Mouse (Mus musculus) gastrocnemius, adult 2 months (tissue): Measurements from ENCODE around the gene Ppp1r14b. TPM values are rescaled to one million over a fixed set of nuclear protein-coding genes. Genes with fewer than 3 reads are reported as not detected.

Experiments
- DNase-seq: peaks from one replicate; pipeline ENCODE4 v3.0.0; 2022
- H3K27ac ChIP-seq: fragments of 200-600 bp; 2 replicates; pipeline ENCODE4 v1.8.1; 2022; ENCODE audit warnings: mild to moderate bottlenecking
- H3K4me3 ChIP-seq: fragments of 200-600 bp; 2 replicates; pipeline ENCODE4 v1.8.1; 2022; ENCODE audit warnings: mild to moderate bottlenecking, moderate library complexity
- CTCF ChIP-seq: fragments of 200-600 bp; IDR thresholded peaks from 2 replicates; pipeline ENCODE4 v1.8.1; 2022; ENCODE audit warnings: antibody characterized with exemption, mild to moderate bottlenecking, moderate library complexity
- intact Hi-C: fragments of 180-260 bp; cut with DNase I; formaldehyde crosslinking; loops from one replicate; pipeline ENCODE4 v1.15.1; 2025
- total RNA-seq, 2 experiments: library from RNA; stranded (reverse); gene quantifications; 2 replicates each; pipeline ENCODE4 v1.2.3; 2021

The Ppp1r14b gene
- total RNA-seq, 2 experiments from 2014 or later, result 121 to 127 TPM

DNA sequence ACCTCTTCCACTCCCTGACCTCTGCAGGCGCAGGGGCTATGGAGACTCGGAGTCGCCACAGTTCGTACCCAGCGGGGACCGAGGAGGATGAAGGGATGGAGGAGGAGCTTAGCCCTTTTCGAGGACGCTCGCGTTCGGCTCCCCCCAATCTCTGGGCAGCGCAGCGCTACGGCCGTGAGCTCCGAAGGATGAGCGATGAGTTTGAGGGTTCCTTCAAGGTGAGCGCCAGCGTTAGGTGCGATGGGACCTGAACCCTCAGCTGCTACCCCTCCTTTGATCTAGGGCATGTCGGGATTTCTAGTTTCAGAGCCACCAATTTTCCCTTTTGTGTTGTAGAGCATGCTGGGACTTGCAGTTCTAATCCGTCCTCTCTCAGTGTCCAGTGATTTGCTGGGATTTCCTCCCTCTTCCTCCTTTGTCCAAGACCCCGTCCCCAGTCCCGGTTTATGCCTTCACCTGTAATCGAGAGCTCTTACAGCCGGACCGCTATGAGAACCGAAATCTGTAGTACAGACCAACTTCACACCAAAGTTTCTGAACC is 24.1 kb upstream of the Ppp1r14b start:
- intact Hi-C loops, result loop anchor here (1.0 kb wide), 1 partner anchor 8 kb away; the partner anchor contains the start of gene Gpr137
- no peak for TF ChIP-seq CTCF
- DNase-seq, result peak; percentile 54
- peak overlapping the region; percentile 100 for H3K27ac ChIP-seq
- peak overlapping the region; percentile 82 for H3K4me3 ChIP-seq

DNA sequence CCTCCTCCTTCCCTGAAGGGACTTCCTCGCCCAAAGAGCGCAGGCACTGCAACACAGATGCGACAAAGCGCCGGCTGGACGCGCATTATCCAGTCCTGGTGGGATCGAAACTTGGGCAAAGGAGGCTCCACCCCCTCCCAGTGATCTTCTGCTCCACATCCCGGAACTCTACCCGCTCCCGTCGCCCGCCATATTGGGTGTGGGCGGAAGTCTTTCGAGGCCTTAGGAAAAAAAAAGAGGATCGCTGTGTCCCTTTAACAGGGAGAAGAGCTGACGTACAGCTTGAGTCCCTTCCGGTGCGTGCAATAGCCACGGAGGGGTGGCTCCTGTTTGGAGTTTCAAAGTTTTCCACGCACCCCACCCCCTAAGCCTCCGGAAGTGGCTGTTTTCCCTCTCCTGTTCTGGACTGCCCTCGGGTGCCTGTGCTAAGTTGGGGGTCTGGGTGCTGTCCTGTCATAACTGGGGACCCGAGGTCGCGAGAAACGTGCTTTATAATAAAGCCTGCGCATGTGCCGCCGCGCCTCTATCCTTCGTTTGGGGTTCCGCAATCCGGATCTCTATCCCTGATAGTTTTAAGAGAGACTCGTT is 23.3 kb upstream of the Ppp1r14b start:
- no peak for TF ChIP-seq CTCF
- Histone ChIP-seq H3K27ac (peak overlapping the region; percentile 100), H3K4me3 (peak overlapping the region; percentile 82)
- intact Hi-C loops, result loop anchor here (1.0 kb wide), 1 partner anchor 9 kb away; the partner anchor contains the start of gene Gpr137
- DNase-seq, result peak; percentile 95

DNA sequence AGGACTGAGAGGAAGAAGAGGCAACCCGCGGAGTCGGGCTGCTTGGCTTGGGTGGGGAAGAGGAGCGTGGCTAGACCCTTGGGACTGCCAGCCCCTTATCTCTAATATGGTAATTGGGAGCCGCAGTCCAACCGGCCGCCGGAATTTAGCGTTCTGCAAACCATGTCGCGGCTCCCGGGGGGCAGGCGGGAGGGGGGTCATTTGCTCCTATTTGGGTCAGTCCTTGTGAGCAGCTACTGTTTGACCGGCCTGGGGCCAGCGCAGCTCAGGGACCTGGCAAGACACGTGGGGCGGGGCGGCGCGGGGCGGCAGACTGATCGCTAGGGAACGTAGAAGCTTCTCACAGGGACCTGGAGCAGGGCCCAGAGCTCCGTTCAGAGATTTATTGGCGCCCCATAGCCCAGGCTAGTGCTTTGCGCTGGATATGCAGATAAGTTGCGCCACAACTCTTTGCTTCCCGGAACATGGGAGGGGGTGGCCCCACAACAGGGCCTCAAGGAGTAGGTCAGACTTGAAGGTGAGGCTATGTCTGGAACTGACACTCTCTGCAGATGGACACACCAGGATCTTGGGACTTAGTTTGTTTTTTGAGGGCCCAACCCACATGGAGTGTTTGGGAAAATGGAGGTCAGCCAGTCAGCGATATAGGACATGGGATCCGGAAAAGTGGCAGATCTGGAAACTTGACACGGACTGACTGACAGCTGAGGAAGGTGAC is 22.6 kb upstream of the Ppp1r14b start:
- no peak for TF ChIP-seq CTCF
- intact Hi-C loops, result loop anchor here (1.0 to 2.0 kb wide), 2 partner anchors 10 to 17 kb away; partner anchors contain the start of gene Gpr137
- peak; percentile 93 for DNase-seq
- H3K27ac ChIP-seq, result peak overlapping the region; percentile 100
- H3K4me3 ChIP-seq, result peak overlapping the region; percentile 82

DNA sequence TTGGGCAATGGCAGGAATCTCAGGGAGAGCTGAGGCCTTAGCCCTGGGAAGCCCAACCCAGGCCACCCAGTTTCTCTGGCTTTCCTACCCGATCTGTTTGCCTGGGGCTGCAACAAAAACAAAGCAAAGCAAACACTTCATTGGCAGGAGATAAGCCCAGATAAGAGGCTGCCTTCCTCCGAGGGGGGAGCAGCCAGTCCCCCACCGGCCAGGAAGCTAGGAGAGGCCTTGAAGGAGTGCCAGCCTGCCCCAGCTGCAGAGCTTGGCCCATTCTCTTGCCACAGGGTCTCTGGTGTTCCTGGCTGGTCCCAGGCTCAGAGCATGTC is 22.1 kb upstream of the Ppp1r14b start:
- no peak for TF ChIP-seq CTCF
- H3K27ac ChIP-seq, result peak overlapping the region; percentile 100
- intact Hi-C loops, result loop anchor here (2.0 kb wide), 1 partner anchor 16 kb away; no protein-coding TSS in a partner anchor
- H3K4me3 ChIP-seq, result peak overlapping the region; percentile 82
- peak; percentile 65 for DNase-seq

GRCm38 (mm10) chr19:6954046-6954445 is 20.7 kb upstream of the Ppp1r14b start:
- TF ChIP-seq CTCF, result peak; percentile 38
- peak; percentile 61 for DNase-seq
- intact Hi-C loops, result no loop called here
- Histone ChIP-seq H3K27ac (peak overlapping the region; percentile 100), H3K4me3 (no peak overlapping the region)

DNA sequence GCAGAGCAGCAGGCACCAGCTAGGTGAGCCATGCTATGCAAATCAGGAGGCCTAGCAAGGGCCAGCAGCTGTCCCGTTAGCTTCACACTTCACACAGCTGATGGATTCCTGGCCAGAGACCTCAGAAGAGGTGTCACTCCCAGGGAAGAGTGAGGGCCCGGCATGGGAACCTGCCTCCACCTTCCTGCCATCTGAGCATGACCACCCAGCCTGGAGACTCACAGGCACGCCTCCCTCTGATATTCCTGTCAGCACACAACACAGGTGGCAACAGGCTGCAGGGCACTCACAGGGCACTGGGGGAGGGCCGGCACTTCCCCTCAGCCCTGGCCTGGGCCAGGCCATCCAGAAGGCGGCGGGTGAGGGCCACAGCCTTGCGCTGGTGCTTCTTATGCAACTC is 19.3 kb upstream of the Ppp1r14b start:
- no peak for TF ChIP-seq CTCF
- DNase-seq, result peak; percentile 22
- Histone ChIP-seq H3K27ac (no peak overlapping the region), H3K4me3 (no peak overlapping the region)
- intact Hi-C loops, result no loop called here

GRCm38 (mm10) chr19:6956461-6956860 is 18.3 kb upstream of the Ppp1r14b start:
- intact Hi-C loops, result no loop called here
- no peak for DNase-seq
- Histone ChIP-seq H3K27ac (no peak overlapping the region), H3K4me3 (no peak overlapping the region)
- TF ChIP-seq CTCF, result no peak

DNA sequence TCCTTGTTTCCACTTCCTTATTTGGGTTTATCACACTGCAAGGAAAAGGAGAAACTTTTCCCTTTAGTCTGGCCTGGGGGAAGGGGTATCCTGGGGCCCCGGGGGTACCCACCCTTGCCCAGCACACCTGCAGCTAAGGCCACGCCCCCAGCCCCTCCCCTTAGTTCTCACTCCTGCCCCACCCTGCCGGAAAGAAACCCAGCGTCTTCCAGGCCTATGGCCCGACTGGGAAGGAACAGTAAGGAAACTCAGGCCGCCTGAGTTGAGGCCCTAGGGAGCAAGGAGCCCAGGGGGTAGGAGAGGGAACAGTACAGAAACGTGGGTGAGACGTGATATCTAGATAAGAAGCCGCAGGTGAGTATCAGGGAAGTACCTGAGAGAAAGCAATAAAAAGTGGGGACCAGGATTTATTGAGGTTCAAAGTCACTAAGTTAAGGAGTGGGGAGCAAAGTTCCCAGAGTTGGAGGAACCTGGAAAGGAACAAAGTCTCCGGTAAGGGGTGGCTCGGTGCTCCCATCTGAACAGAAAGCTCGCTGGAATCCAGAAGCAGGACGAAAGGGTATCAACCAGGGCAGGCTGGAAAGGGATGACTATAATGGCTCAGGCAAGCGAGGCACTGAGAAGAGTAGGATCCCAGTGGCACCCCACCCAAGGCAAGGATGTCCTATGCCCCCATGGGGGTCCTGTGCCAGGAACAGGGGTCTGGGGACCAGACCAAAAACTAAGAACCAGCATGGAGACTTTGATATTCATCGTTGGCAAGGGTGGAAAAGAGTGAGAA is 6.1 kb upstream of the Ppp1r14b start:
- Histone ChIP-seq H3K4me3 (peak overlapping the region; percentile 98), H3K27ac (peak overlapping the region; percentile 93)
- TF ChIP-seq CTCF, result no peak
- intact Hi-C loops, result loop anchor here (2.0 kb wide), 2 partner anchors 16 to 44 kb away; partner anchors contain the start of gene Catsperz
- no peak for DNase-seq

GRCm38 (mm10) chr19:6969291-6969664 is 5.5 kb upstream of the Ppp1r14b start:
- no peak for TF ChIP-seq CTCF
- H3K27ac ChIP-seq, result peak overlapping the region; percentile 93
- no peak for DNase-seq
- intact Hi-C loops, result loop anchor here (2.0 kb wide), 2 partner anchors 16 to 44 kb away; partner anchors contain the start of gene Catsperz
- peak overlapping the region; percentile 98 for H3K4me3 ChIP-seq

GRCm38 (mm10) chr19:6969665-6970381 is 4.9 kb upstream of the Ppp1r14b start:
- Histone ChIP-seq H3K27ac (peak overlapping the region; percentile 93), H3K4me3 (peak overlapping the region; percentile 98)
- peak; percentile 91 for DNase-seq
- intact Hi-C loops, result loop anchor here (2.0 kb wide), 2 partner anchors 17 to 45 kb away; partner anchors contain the start of gene Catsperz
- peak; percentile 88 for TF ChIP-seq CTCF

GRCm38 (mm10) chr19:6970460-6971085 is 4.2 kb upstream of the Ppp1r14b start:
- H3K27ac ChIP-seq, result peak overlapping the region; percentile 13; the same call in 1 of the 2 replicates
- no peak for TF ChIP-seq CTCF

GRCm38 (mm10) chr19:6971644-6972043 is 3.1 kb upstream of the Ppp1r14b start:
- intact Hi-C loops, result no loop called here
- H3K27ac ChIP-seq, result 0 out of 2 replicates have a peak overlapping the region, but pooled peaks have one; percentile 31
- no peak for DNase-seq
- no peak for TF ChIP-seq CTCF
- no peak overlapping the region for H3K4me3 ChIP-seq

More at GRCm38 (mm10) chr19:6970460-6971085, 4.2 kb upstream of the Ppp1r14b start:
- intact Hi-C loops, result no loop called here
- no peak for DNase-seq
- no peak overlapping the region for H3K4me3 ChIP-seq
